Mouse (Mus musculus): ENCODE data around the gene Wfikkn2. TPM values are rescaled to one million over a fixed set of nuclear protein-coding genes. Genes with fewer than 3 reads are reported as not detected.
A peak's percentile ranks its signal among the peaks of the same experiment; 100 is the strongest.
"Not testable (repeated sequence)": the region's sequence is repeated elsewhere in the genome, so short reads cannot be mapped to it uniquely, and the experiment has no call there.

Gene Wfikkn2
- polyA plus RNA-seq, 1 experiment from 2014 or later: 1.8 TPM

DNA sequence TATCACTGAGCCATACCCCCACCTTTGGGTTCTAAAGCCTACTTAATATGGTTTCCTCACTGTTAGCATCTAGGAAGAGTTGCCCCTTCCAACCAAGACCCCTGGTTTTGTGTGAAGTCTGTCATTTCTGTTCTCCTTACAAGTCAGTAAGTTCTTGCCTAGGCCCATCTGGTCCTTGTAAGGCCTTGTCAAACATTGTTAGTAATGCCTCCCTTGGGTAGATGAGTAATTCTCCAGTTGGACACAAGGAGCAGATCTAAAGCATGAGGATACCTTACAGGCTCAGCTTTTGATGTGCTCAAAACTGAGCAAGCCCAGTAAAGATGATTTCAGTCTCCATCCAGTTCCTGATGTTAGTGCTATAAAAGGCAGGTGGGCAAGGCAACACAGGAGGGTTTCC, 23.0 kb upstream of the Wfikkn2 start:
- Histone ChIP-seq H3K27ac (ENCODE audit: low read depth, low read length) (no peak overlapping the region), H3K4me2 (replicated peaks; ENCODE audit: low read depth, low read length) (no peak overlapping the region), H3K36me3 (ENCODE audit: control insufficient read depth, insufficient read depth, low read length) (no peaks in the 10 kb centered on the region), H3K9me3 (ENCODE audit: control insufficient read depth, low read length) (no peaks in the 10 kb centered on the region), H3K27me3 (ENCODE audit: control insufficient read depth, insufficient read depth, low read length) (no peaks in the 10 kb centered on the region), H3K9ac (ENCODE audit: low read depth, low read length) (no peak overlapping the region), H3K4me1 (replicated peaks; ENCODE audit: control insufficient read depth, insufficient read depth, low read length) (no peaks in the 10 kb centered on the region), H3K4me3 (ENCODE audit: low read depth, low read length) (no peak overlapping the region)
- ATAC-seq (ENCODE audit: low FRiP score) (no peak), DNase-seq (ENCODE audit: low spot score) (no peak)

- WGBS: 90% methylated on average over 3 of the region's 3 CpGs
- DNase-seq (ENCODE audit: low spot score); H3K9ac ChIP-seq (ENCODE audit: low read depth, low read length); H3K4me3 ChIP-seq (ENCODE audit: low read depth, low read length); H3K9me3 ChIP-seq (ENCODE audit: control insufficient read depth, low read length); H3K4me2 ChIP-seq (replicated peaks; ENCODE audit: low read depth, low read length); H3K36me3 ChIP-seq (ENCODE audit: control insufficient read depth, insufficient read depth, low read length); H3K4me1 ChIP-seq (replicated peaks; ENCODE audit: control insufficient read depth, insufficient read depth, low read length); ATAC-seq (ENCODE audit: low FRiP score); H3K27me3 ChIP-seq (ENCODE audit: control insufficient read depth, insufficient read depth, low read length); H3K27ac ChIP-seq (ENCODE audit: low read depth, low read length): not testable (repeated sequence)
These were observed 20.4 kb upstream of the Wfikkn2 start for GRCm38 (mm10) chr11:94266155-94266554.

GRCm38 (mm10) chr11:94265134-94265785, 19.5 kb upstream of the Wfikkn2 start:
- DNase-seq (ENCODE audit: low spot score): peak; percentile 73
- 1% methylated on average over 18 of the region's 18 CpGs for WGBS

GRCm38 (mm10) chr11:94261585-94262370, 16.0 kb upstream of the Wfikkn2 start:
- Histone ChIP-seq H3K4me1 (replicated peaks; ENCODE audit: control insufficient read depth, insufficient read depth, low read length) (no peaks in the 10 kb centered on the region), H3K9ac (ENCODE audit: low read depth, low read length) (no peak overlapping the region), H3K9me3 (ENCODE audit: control insufficient read depth, low read length) (no peaks in the 10 kb centered on the region), H3K4me2 (replicated peaks; ENCODE audit: low read depth, low read length) (no peak overlapping the region), H3K27me3 (ENCODE audit: control insufficient read depth, insufficient read depth, low read length) (no peaks in the 10 kb centered on the region), H3K36me3 (ENCODE audit: control insufficient read depth, insufficient read depth, low read length) (no peaks in the 10 kb centered on the region), H3K27ac (ENCODE audit: low read depth, low read length) (no peak overlapping the region), H3K4me3 (ENCODE audit: low read depth, low read length) (no peak overlapping the region)
- DNase-seq (ENCODE audit: low spot score): no peak
- 73% methylated on average over 6 of the region's 6 CpGs for WGBS
- ATAC-seq (ENCODE audit: low FRiP score): no peak

More at GRCm38 (mm10) chr11:94265134-94265785, 19.5 kb upstream of the Wfikkn2 start:
- Histone ChIP-seq H3K4me2 (replicated peaks; ENCODE audit: low read depth, low read length) (peak overlapping the region; percentile 45), H3K27me3 (ENCODE audit: control insufficient read depth, insufficient read depth, low read length) (no peaks in the 10 kb centered on the region), H3K27ac (ENCODE audit: low read depth, low read length) (no peak overlapping the region), H3K4me1 (replicated peaks; ENCODE audit: control insufficient read depth, insufficient read depth, low read length) (no peaks in the 10 kb centered on the region), H3K9ac (ENCODE audit: low read depth, low read length) (no peak overlapping the region; the same call in 1 of the 2 replicates), H3K4me3 (ENCODE audit: low read depth, low read length) (peak overlapping the region; percentile 29), H3K36me3 (ENCODE audit: control insufficient read depth, insufficient read depth, low read length) (no peaks in the 10 kb centered on the region), H3K9me3 (ENCODE audit: control insufficient read depth, low read length) (no peaks in the 10 kb centered on the region)
- ATAC-seq (ENCODE audit: low FRiP score): peak; percentile 57

DNA sequence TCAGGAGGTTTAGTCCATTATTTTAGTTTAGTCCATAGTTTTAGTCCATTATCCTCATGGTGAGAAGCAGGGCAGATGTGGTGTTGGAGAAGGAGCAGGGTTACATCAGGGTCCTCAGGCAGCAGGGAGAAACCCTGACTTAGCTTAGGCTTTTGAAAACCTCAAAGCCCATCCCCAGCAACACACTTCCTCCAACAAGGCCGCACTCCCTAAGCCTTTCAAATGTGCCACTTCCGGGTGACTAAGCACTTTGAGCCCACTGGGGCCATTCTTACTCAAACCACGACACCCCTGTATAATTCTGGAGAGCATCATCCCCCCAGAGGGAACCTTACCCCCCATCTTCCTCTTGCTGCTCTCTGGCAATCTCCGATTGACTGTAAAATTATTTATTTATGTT, 14.0 kb upstream of the Wfikkn2 start:
- no peaks in the 10 kb centered on the region for H3K27me3 ChIP-seq (ENCODE audit: control insufficient read depth, insufficient read depth, low read length)
- ATAC-seq (ENCODE audit: low FRiP score): no peak

DNA sequence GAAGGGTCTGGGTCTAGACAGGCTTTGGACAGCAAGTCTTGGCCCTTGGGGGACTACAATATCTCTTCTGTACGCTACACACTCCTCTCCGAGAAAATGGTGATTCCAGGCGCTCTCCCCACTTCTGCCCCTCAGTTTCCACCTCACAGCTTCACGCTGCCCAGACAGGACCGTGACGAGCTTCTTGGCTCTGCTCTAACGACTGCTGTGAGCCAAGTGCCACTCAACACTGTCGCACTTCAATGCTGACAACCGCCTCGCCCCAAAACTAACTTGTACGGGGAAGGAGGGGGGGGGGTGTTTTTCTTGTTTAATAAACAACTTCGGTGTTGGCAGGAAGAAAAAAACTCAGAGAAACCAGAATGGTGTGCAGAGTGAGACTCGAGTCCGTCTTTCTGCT, 12.2 kb upstream of the Wfikkn2 start:
- H3K4me2 ChIP-seq (replicated peaks; ENCODE audit: low read depth, low read length): no peak overlapping the region
- H3K9me3 ChIP-seq (ENCODE audit: control insufficient read depth, low read length): no peaks in the 10 kb centered on the region
- H3K4me1 ChIP-seq (replicated peaks; ENCODE audit: control insufficient read depth, insufficient read depth, low read length): no peaks in the 10 kb centered on the region
- DNase-seq (ENCODE audit: low spot score) (no peak), ATAC-seq (ENCODE audit: low FRiP score) (no peak)
- no peaks in the 10 kb centered on the region for H3K36me3 ChIP-seq (ENCODE audit: control insufficient read depth, insufficient read depth, low read length)
- no peak overlapping the region for H3K9ac ChIP-seq (ENCODE audit: low read depth, low read length)
- H3K27ac ChIP-seq (ENCODE audit: low read depth, low read length): no peak overlapping the region
- no peaks in the 10 kb centered on the region for H3K27me3 ChIP-seq (ENCODE audit: control insufficient read depth, insufficient read depth, low read length)
- 80% methylated on average over 14 of the region's 14 CpGs for WGBS
- no peak overlapping the region for H3K4me3 ChIP-seq (ENCODE audit: low read depth, low read length)

More for the DNA sequence above, 14.0 kb upstream of the Wfikkn2 start:
- Histone ChIP-seq H3K4me1 (replicated peaks; ENCODE audit: control insufficient read depth, insufficient read depth, low read length) (no peaks in the 10 kb centered on the region), H3K9ac (ENCODE audit: low read depth, low read length) (no peak overlapping the region), H3K9me3 (ENCODE audit: control insufficient read depth, low read length) (no peaks in the 10 kb centered on the region), H3K36me3 (ENCODE audit: control insufficient read depth, insufficient read depth, low read length) (no peaks in the 10 kb centered on the region), H3K4me2 (replicated peaks; ENCODE audit: low read depth, low read length) (no peak overlapping the region), H3K4me3 (ENCODE audit: low read depth, low read length) (no peak overlapping the region), H3K27ac (ENCODE audit: low read depth, low read length) (no peak overlapping the region)
- no peak for DNase-seq (ENCODE audit: low spot score)
- WGBS: 54% methylated on average over 4 of the region's 4 CpGs

- ATAC-seq (ENCODE audit: low FRiP score) (no peak), DNase-seq (ENCODE audit: low spot score) (no peak)
- Histone ChIP-seq H3K27ac (ENCODE audit: low read depth, low read length) (no peak overlapping the region), H3K4me1 (replicated peaks; ENCODE audit: control insufficient read depth, insufficient read depth, low read length) (no peaks in the 10 kb centered on the region), H3K27me3 (ENCODE audit: control insufficient read depth, insufficient read depth, low read length) (no peaks in the 10 kb centered on the region), H3K36me3 (ENCODE audit: control insufficient read depth, insufficient read depth, low read length) (no peaks in the 10 kb centered on the region), H3K9ac (ENCODE audit: low read depth, low read length) (no peak overlapping the region), H3K4me2 (replicated peaks; ENCODE audit: low read depth, low read length) (no peak overlapping the region), H3K4me3 (ENCODE audit: low read depth, low read length) (no peak overlapping the region), H3K9me3 (ENCODE audit: control insufficient read depth, low read length) (no peaks in the 10 kb centered on the region)
- WGBS: 75% methylated on average over 5 of the region's 5 CpGs
These were observed 9.9 kb upstream of the Wfikkn2 start for GRCm38 (mm10) chr11:94255733-94256132.

- no peaks in the 10 kb centered on the region for H3K27me3 ChIP-seq (ENCODE audit: control insufficient read depth, insufficient read depth, low read length)
- no peaks in the 10 kb centered on the region for H3K36me3 ChIP-seq (ENCODE audit: control insufficient read depth, insufficient read depth, low read length)
- no peaks in the 10 kb centered on the region for H3K9me3 ChIP-seq (ENCODE audit: control insufficient read depth, low read length)
- no peaks in the 10 kb centered on the region for H3K4me1 ChIP-seq (replicated peaks; ENCODE audit: control insufficient read depth, insufficient read depth, low read length)
- H3K4me2 ChIP-seq (replicated peaks; ENCODE audit: low read depth, low read length): no peak overlapping the region
- ATAC-seq (ENCODE audit: low FRiP score) (no peak), DNase-seq (ENCODE audit: low spot score) (no peak)
- no peak overlapping the region for H3K27ac ChIP-seq (ENCODE audit: low read depth, low read length)
- WGBS: 87% methylated on average over 10 of the region's 10 CpGs
- H3K9ac ChIP-seq (ENCODE audit: low read depth, low read length): no peak overlapping the region
- no peak overlapping the region for H3K4me3 ChIP-seq (ENCODE audit: low read depth, low read length)
These were observed 7.9 kb upstream of the Wfikkn2 start for GRCm38 (mm10) chr11:94253691-94254090.

DNA sequence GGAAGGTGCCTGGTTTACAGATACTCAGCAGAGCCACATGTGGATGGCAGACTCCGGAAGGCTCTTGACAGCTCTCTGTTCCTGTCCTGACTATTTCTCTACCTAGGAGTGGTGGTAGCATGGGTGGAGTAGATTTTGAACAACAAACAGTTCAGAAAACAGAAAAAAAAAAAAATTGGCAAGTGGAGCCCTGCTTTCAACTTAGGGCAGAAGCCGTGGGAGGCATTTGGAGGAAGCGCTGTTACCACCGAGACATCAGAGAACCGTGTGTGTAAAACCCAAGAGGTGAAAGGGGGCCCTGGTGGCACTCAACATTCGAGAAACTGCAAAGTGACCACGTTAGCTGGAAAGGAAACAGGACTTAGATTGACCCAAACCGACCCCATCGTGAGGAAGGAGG, 7.4 kb upstream of the Wfikkn2 start:
- H3K27ac ChIP-seq (ENCODE audit: low read depth, low read length): no peak overlapping the region
- no peak for DNase-seq (ENCODE audit: low spot score)
- no peaks in the 10 kb centered on the region for H3K9me3 ChIP-seq (ENCODE audit: control insufficient read depth, low read length)
- no peaks in the 10 kb centered on the region for H3K36me3 ChIP-seq (ENCODE audit: control insufficient read depth, insufficient read depth, low read length)
- no peak overlapping the region for H3K9ac ChIP-seq (ENCODE audit: low read depth, low read length)
- 79% methylated on average over 9 of the region's 9 CpGs for WGBS
- no peak for ATAC-seq (ENCODE audit: low FRiP score)
- no peaks in the 10 kb centered on the region for H3K27me3 ChIP-seq (ENCODE audit: control insufficient read depth, insufficient read depth, low read length)
- no peak overlapping the region for H3K4me3 ChIP-seq (ENCODE audit: low read depth, low read length)
- H3K4me1 ChIP-seq (replicated peaks; ENCODE audit: control insufficient read depth, insufficient read depth, low read length): no peaks in the 10 kb centered on the region
- H3K4me2 ChIP-seq (replicated peaks; ENCODE audit: low read depth, low read length): no peak overlapping the region
